Mouse (Mus musculus): ENCODE results near the gene Negr1. TPM values are rescaled to one million over a fixed set of nuclear protein-coding genes. Genes with fewer than 3 reads are reported as not detected.

The Negr1 gene
- polyA plus RNA-seq, 1 experiment from 2014 or later: not detected

DNA sequence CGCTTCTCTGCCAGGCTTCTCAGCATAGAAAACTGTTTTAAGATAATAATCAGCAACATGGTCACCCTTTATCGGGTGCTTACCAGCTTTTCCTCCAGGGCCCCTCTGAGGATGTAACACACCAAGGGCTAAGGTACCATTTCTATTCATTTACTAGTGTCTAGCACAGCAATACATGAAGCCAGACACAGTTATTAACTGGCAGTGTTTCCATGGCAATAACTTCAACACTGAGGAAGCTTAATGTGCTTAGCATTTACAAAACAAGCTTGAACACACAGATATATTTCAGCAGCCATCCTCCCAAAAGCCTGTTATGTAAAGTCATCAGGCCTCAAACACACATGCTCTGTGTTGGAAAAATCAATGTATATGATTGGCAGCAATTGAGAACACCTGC lies 620.4 kb downstream of the Negr1 start:
- no peak overlapping the region for H3K4me2 ChIP-seq (ENCODE audit: low read depth, low read length)
- no peaks in the 10 kb centered on the region for H3K36me3 ChIP-seq (replicated peaks; ENCODE audit: insufficient read depth, low read length)
- no peak for TF ChIP-seq CTCF (IDR thresholded peaks at IDR 0.05; ENCODE audit: low read depth)
- H3K4me1 ChIP-seq (ENCODE audit: insufficient read depth): no peaks in the 10 kb centered on the region
- H3K4me3 ChIP-seq (ENCODE audit: low read depth, low read length): no peak overlapping the region
- H3K9ac ChIP-seq (replicated peaks): no peak overlapping the region
- no peak for DNase-seq
- WGBS (ENCODE audit: insufficient replicate concordance): 25% methylated on average over 2 of the region's 2 CpGs
- ATAC-seq: no peak
- no peak overlapping the region for H3K27ac ChIP-seq (ENCODE audit: low read depth)
- H3K9me3 ChIP-seq (ENCODE audit: low read length): no peaks in the 10 kb centered on the region
- H3K27me3 ChIP-seq (ENCODE audit: insufficient read depth, low read length): no peaks in the 10 kb centered on the region

DNA sequence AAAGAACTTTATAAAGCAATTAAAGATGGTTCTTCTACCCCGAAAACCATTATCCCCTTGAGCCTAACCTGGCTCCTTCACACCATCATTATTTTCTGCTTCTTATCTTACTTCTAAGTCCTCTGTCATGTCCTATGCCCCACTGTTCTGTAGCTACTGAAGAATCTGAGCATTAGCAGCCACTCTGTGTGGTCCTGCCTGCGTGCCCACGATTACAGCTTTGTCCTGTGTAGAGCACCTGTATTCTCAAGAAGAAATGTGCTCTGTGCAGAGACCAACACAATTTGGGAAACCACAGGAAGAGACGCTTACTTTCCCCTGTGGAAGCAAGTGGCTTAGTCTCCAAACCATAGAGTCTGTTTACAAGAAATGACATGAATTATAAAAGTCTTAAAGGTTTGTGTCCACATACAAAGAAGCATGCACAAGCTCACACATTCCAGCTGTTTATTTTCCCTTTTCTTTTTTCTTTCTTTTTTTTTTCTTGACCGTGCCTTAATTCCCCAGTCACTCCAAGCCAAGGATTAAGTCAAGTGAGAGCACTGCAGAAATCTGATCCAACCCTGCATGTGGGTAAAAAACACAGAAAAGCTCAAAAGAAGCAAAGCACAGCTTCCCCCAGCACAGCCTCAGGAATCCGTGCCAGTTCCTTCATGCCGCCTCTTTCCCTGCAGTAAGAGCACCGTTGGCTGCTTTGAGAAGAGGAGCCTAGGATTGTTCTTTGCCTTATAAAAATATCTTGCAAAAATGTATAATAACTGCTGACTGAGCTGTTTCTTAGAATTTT lies 627.5 kb downstream of the Negr1 start:
- ATAC-seq (no peak), DNase-seq (no peak)
- TF ChIP-seq CTCF (IDR thresholded peaks at IDR 0.05; ENCODE audit: low read depth): no peak
- TF ChIP-seq EP300 (IDR thresholded peaks at IDR 0.05; ENCODE audit: low read depth): no peak
- WGBS (ENCODE audit: insufficient replicate concordance): 66% methylated on average over 8 of the region's 8 CpGs
- H3K9me3 ChIP-seq (ENCODE audit: low read length): no peaks in the 10 kb centered on the region
- H3K9ac ChIP-seq (replicated peaks): no peak overlapping the region
- no peaks in the 10 kb centered on the region for H3K4me1 ChIP-seq (ENCODE audit: insufficient read depth)
- no peak overlapping the region for H3K27ac ChIP-seq (ENCODE audit: low read depth)
- H3K4me2 ChIP-seq (ENCODE audit: low read depth, low read length): no peak overlapping the region
- no peak overlapping the region for H3K4me3 ChIP-seq (ENCODE audit: low read depth, low read length)
- H3K27me3 ChIP-seq (ENCODE audit: insufficient read depth, low read length): no peaks in the 10 kb centered on the region
- no peaks in the 10 kb centered on the region for H3K36me3 ChIP-seq (replicated peaks; ENCODE audit: insufficient read depth, low read length)

DNA sequence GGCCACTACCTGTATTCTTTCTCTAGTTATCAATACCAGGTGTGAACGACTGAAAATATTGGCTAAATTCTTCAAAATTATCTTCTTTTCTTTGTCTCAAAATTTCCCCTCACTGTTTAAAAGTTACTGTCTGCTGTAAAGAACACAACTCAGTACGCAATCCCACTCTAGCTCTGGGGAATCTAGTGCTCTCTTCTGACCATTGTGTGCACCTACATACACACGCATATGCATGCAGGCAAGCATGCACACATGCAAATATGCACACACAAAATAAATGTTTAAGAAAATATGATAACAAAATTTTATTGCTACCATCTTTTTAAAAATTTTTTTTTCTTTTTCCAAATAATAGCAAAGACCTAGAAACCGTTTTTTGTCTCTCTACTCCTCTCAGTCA lies 628.2 kb downstream of the Negr1 start:
- Histone ChIP-seq H3K4me2 (ENCODE audit: low read depth, low read length) (no peak overlapping the region), H3K9ac (replicated peaks) (no peak overlapping the region), H3K4me1 (ENCODE audit: insufficient read depth) (no peaks in the 10 kb centered on the region), H3K27me3 (ENCODE audit: insufficient read depth, low read length) (no peaks in the 10 kb centered on the region), H3K4me3 (ENCODE audit: low read depth, low read length) (no peak overlapping the region), H3K36me3 (replicated peaks; ENCODE audit: insufficient read depth, low read length) (no peaks in the 10 kb centered on the region), H3K9me3 (ENCODE audit: low read length) (no peaks in the 10 kb centered on the region), H3K27ac (ENCODE audit: low read depth) (no peak overlapping the region)
- 70% methylated on average over 4 of the region's 4 CpGs for WGBS (ENCODE audit: insufficient replicate concordance)
- no peak for ATAC-seq
- no peak for DNase-seq
- TF ChIP-seq EP300 (IDR thresholded peaks at IDR 0.05; ENCODE audit: low read depth): no peak
- no peak for TF ChIP-seq CTCF (IDR thresholded peaks at IDR 0.05; ENCODE audit: low read depth)

DNA sequence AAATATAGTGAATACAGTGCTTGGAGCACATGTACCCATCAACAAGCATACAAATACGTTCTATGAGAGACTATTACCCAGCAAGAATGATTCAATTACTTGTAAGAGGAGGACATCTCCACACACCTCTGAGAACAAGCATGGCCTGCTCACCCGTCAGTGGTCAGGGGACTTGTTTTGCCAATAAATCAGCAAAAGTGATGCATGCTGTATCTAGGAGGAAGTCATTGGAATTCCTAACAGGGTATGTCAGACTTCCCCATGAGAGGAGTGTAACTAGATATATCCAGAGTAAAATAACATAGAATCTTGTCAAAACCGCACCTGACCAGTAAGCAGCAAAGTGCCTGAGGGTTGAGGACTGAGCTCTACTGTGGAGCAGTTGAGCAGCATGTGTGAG lies 629.0 kb downstream of the Negr1 start:
- no peaks in the 10 kb centered on the region for H3K27me3 ChIP-seq (ENCODE audit: insufficient read depth, low read length)
- H3K9ac ChIP-seq (replicated peaks): no peak overlapping the region
- ATAC-seq (no peak), DNase-seq (no peak)
- H3K27ac ChIP-seq (ENCODE audit: low read depth): no peak overlapping the region
- H3K9me3 ChIP-seq (ENCODE audit: low read length): no peaks in the 10 kb centered on the region
- H3K4me1 ChIP-seq (ENCODE audit: insufficient read depth): no peaks in the 10 kb centered on the region
- H3K36me3 ChIP-seq (replicated peaks; ENCODE audit: insufficient read depth, low read length): no peaks in the 10 kb centered on the region
- WGBS (ENCODE audit: insufficient replicate concordance): 44% methylated on average over 3 of the region's 3 CpGs
- no peak overlapping the region for H3K4me3 ChIP-seq (ENCODE audit: low read depth, low read length)
- no peak overlapping the region for H3K4me2 ChIP-seq (ENCODE audit: low read depth, low read length)
- TF ChIP-seq CTCF (IDR thresholded peaks at IDR 0.05; ENCODE audit: low read depth) (no peak), EP300 (IDR thresholded peaks at IDR 0.05; ENCODE audit: low read depth) (no peak)

DNA sequence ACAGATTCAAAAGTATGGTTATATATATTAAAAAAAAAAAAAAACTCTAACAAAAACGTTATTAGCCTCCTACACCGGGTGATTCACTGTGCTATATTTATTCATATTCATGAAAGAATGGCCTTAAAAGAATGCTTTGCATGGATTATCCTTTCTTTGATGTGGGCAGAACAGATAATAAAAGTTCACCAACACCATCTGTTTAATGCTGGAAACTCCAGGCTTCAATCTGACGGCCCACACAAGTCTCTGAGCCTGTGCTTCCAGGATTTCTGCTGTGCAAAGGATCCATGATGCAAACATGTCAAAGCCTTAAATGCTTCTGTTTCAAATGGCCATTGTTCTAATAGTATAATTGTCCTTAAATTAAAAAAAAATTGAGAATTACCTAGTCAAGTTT lies 630.4 kb downstream of the Negr1 start:
- TF ChIP-seq EP300 (IDR thresholded peaks at IDR 0.05; ENCODE audit: low read depth) (no peak), CTCF (IDR thresholded peaks at IDR 0.05; ENCODE audit: low read depth) (no peak)
- Histone ChIP-seq H3K4me2 (ENCODE audit: low read depth, low read length) (no peak overlapping the region), H3K9me3 (ENCODE audit: low read length) (no peaks in the 10 kb centered on the region), H3K4me1 (ENCODE audit: insufficient read depth) (no peaks in the 10 kb centered on the region), H3K4me3 (ENCODE audit: low read depth, low read length) (no peak overlapping the region), H3K27ac (ENCODE audit: low read depth) (no peak overlapping the region), H3K27me3 (ENCODE audit: insufficient read depth, low read length) (no peaks in the 10 kb centered on the region), H3K36me3 (replicated peaks; ENCODE audit: insufficient read depth, low read length) (no peaks in the 10 kb centered on the region), H3K9ac (replicated peaks) (no peak overlapping the region)
- WGBS (ENCODE audit: insufficient replicate concordance): 69% methylated on average over 3 of the region's 3 CpGs
- DNase-seq (no peak), ATAC-seq (no peak)

DNA sequence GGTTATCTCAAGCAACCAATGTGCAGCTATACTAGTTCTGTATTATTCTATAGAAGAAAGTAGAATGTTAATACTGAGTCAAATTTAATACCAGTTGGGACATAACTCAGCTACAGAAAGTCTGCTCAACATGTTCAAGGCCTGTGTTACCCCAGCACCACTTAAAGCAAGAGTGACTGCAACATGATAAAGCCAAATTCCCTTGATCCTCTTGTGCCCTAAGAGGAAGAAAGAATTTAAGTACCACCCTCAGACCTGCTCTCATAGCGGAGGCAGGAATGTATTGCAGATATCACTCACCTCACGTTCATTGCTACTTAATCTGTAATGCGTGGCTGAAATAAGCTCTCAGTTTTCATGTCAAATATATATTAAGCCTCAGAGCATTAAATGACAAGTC lies 631.5 kb downstream of the Negr1 start:
- H3K9me3 ChIP-seq (ENCODE audit: low read length): no peaks in the 10 kb centered on the region
- no peak overlapping the region for H3K4me2 ChIP-seq (ENCODE audit: low read depth, low read length)
- H3K4me1 ChIP-seq (ENCODE audit: insufficient read depth): no peaks in the 10 kb centered on the region
- 74% methylated on average over 3 of the region's 3 CpGs for WGBS (ENCODE audit: insufficient replicate concordance)
- no peaks in the 10 kb centered on the region for H3K36me3 ChIP-seq (replicated peaks; ENCODE audit: insufficient read depth, low read length)
- no peak for DNase-seq
- no peak for TF ChIP-seq CTCF (IDR thresholded peaks at IDR 0.05; ENCODE audit: low read depth)
- no peak for TF ChIP-seq EP300 (IDR thresholded peaks at IDR 0.05; ENCODE audit: low read depth)
- ATAC-seq: no peak
- H3K27ac ChIP-seq (ENCODE audit: low read depth): no peak overlapping the region
- H3K4me3 ChIP-seq (ENCODE audit: low read depth, low read length): no peak overlapping the region
- H3K9ac ChIP-seq (replicated peaks): no peak overlapping the region
- no peaks in the 10 kb centered on the region for H3K27me3 ChIP-seq (ENCODE audit: insufficient read depth, low read length)

Data from liver, postnatal 0 days (tissue).